Mouse (Mus musculus) hindbrain, embryonic 14.5 days (tissue): ENCODE measurements at regions not wholly inside any gene's neighbourhood (a gene's known extent, or its start where the extent isn't known, plus 50 kb on each side); places are given as distances from the start of the nearest gene placed in this dataset.

Source experiments
- ATAC-seq: fragments of 200-750 bp; cut with Nextera tagmentation; 2 replicates; pipeline ENCODE4 v1.8.0; 2017; ENCODE audit warnings: moderate number of reproducible peaks, mild to moderate bottlenecking, moderate TSS enrichment, moderate library complexity; ENCODE audit not compliant: low FRiP score
- DNase-seq: peaks from one replicate; pipeline ENCODE4 v3.0.0-alpha.2; 2015; ENCODE audit warnings: low spot score
- H3K27ac ChIP-seq: fragments of 300-500 bp; sonication (generic); 2 replicates; pipeline ENCODE4 v1.5.1; 2014; ENCODE audit warnings: mild to moderate bottlenecking, moderate library complexity
- H3K27me3 ChIP-seq: fragments of 300-500 bp; sonication (generic); 2 replicates; pipeline ENCODE4 v1.6.1; 2014; ENCODE audit warnings: mild to moderate bottlenecking, low read length, mixed read lengths; ENCODE audit not compliant: control insufficient read depth, insufficient read depth
- H3K36me3 ChIP-seq: fragments of 300-500 bp; sonication (generic); replicated peaks from 2 replicates; pipeline ENCODE4 v1.6.1; 2014; ENCODE audit not compliant: control insufficient read depth, insufficient read depth
- H3K4me1 ChIP-seq: fragments of 300-500 bp; sonication (generic); replicated peaks from 2 replicates; pipeline ENCODE4 v1.6.1; 2014; ENCODE audit warnings: antibody characterized with exemption, low read length, mixed read lengths; ENCODE audit not compliant: control insufficient read depth, insufficient read depth
- H3K4me2 ChIP-seq: fragments of 300-500 bp; sonication (generic); replicated peaks from 2 replicates; pipeline ENCODE4 v1.6.1; 2014; ENCODE audit warnings: mild to moderate bottlenecking, moderate library complexity
- H3K4me3 ChIP-seq: fragments of 300-500 bp; sonication (generic); replicated peaks from 2 replicates; pipeline ENCODE4 v1.5.1; 2014; ENCODE audit warnings: mild to moderate bottlenecking, low read length
- H3K9ac ChIP-seq: fragments of 300-500 bp; sonication (generic); 2 replicates; pipeline ENCODE4 v1.6.1; 2014
- H3K9me3 ChIP-seq: fragments of 300-500 bp; sonication (generic); 2 replicates; pipeline ENCODE4 v1.6.1; 2016; ENCODE audit warnings: low read length; ENCODE audit not compliant: control insufficient read depth
- WGBS: fragments of 180-500 bp; shearing (Covaris S2); extraction: QIAGEN DNeasy Blood & Tissue Kit; methylation state at CpG from one replicate; pipeline ENCODE4 v1.1.7; 2014; 5-methylcytosine and 5-hydroxymethylcytosine counted together

DNA sequence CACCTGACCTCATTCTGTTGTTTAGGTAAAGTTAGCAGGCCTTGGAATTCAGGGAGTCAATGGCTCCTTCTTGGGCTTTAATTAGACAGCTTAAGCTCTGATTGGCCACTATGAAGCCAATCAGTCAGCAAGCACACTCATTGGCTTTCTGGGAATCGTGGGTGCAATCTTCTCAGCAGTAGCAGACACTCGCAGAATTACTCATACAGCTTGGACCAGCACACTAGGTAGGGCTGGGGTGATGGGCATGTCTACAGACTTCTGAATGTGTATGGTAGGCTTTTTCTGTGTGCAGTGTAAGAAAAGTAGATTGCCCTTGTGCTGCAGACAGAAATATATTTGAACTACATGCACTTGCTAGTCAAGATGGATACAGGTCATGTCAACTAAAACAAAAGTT, 143.4 kb downstream of the Foxb1 start:
- H3K4me2 ChIP-seq = no peak overlapping the region
- H3K36me3 ChIP-seq = no peaks in the 10 kb centered on the region
- H3K4me1 ChIP-seq = no peaks in the 10 kb centered on the region
- H3K27me3 ChIP-seq = no peaks in the 10 kb centered on the region
- H3K9ac ChIP-seq = no peak overlapping the region
- no peak overlapping the region for H3K4me3 ChIP-seq
- DNase-seq (no peak), ATAC-seq (no peak)
- H3K9me3 ChIP-seq = no peaks in the 10 kb centered on the region
- WGBS = 80% methylated on average over 2 of the region's 2 CpGs
- no peak overlapping the region for H3K27ac ChIP-seq

DNA sequence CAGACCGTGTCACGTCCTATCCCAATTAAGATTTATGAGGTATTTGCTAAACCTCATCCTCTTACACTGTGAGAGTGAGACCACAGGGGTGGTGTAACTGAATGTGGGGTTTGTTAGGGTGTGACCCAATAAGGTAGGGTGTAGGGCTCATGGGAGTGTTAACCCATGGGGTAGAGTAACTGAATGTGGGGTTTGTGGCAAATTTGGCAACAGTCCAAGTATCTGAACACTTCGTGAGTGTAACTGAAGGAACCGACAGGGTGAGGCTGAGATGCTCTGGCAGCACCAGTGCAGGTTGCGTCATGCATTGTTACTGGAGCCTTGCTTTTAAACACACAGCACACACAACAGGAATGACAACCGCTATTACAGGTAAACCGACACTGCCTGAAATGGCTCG, 144.1 kb downstream of the Anxa2 start:
- H3K36me3 ChIP-seq = no peaks in the 10 kb centered on the region
- no peaks in the 10 kb centered on the region for H3K9me3 ChIP-seq
- ATAC-seq = no peak
- 83% methylated on average over 8 of the region's 8 CpGs for WGBS
- no peak overlapping the region for H3K4me3 ChIP-seq
- DNase-seq = no peak
- H3K27ac ChIP-seq = no peak overlapping the region
- no peaks in the 10 kb centered on the region for H3K27me3 ChIP-seq
- no peak overlapping the region for H3K9ac ChIP-seq
- no peak overlapping the region for H3K4me2 ChIP-seq
- no peaks in the 10 kb centered on the region; the same call in 1 of the 2 replicates for H3K4me1 ChIP-seq

DNA sequence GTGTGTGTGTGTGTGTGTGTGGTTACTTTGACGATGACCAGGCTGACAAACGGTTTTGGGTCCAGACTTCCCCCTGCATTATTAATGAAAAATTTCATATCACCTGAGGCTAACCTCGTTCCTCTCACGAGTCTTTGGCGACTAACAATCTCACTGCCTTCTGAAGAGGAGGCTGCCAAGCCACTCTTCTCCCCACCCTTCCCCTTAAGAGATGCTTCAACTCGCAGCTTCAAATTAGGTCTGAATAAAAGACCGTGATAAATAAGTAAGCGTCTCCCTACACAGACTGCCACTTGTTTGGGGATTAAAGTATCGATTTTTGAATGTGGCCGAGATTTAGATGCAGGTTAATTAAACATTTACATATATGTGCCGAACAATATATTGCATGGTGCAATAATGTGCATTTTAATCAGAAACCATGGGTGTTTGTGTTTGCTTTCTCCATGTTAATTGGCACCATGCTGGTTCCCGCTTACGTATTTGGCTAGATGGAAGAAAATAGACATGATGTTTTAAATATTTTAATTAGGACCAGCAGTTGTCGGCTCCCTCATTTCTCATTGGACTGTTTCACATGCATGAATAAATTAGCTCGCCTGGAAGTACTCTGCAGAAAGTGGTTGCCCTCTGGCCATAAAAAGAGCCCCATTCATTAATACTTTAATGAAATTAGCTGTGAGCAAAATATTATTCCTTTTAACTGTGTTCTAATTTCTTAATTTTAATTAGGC, 139.1 kb downstream of the Anxa2 start:
- Histone ChIP-seq H3K4me3 (no peak overlapping the region), H3K27me3 (no peaks in the 10 kb centered on the region), H3K36me3 (no peaks in the 10 kb centered on the region), H3K9me3 (no peaks in the 10 kb centered on the region), H3K27ac (no peak overlapping the region), H3K4me1 (peaks cover 4% of the 10 kb centered on the region; the same call in 1 of the 2 replicates), H3K9ac (no peak overlapping the region), H3K4me2 (peak overlapping the region; percentile 19; the same call in 1 of the 2 replicates)
- WGBS = 47% methylated on average over 15 of the region's 15 CpGs
- DNase-seq = peak; percentile 53
- peak; percentile 53; the same call in 1 of the 2 replicates for ATAC-seq

DNA sequence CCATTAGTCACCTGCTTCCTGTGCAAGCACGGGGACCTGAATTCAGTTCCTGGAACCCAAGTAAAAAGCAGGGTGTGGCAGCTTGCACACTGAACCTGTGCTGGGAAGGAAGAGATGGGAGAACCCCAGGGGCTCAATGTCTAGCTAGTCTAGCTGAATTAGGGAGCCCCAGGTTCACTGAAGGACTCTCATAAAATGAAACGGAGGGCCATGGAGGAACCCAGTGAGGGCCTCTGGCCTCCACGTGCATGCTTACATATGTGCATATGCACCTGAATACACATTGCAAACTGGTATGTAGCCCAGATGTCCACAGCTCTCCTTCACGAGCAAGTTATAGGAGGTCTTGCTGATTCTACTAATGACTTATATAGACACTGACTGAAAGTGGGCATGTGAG, 135.4 kb downstream of the Anxa2 start:
- no peak overlapping the region for H3K9ac ChIP-seq
- H3K27ac ChIP-seq = no peak overlapping the region
- DNase-seq (no peak), ATAC-seq (no peak)
- no peak overlapping the region for H3K4me2 ChIP-seq
- 85% methylated on average over 4 of the region's 4 CpGs for WGBS
- no peak overlapping the region for H3K4me3 ChIP-seq
- no peaks in the 10 kb centered on the region for H3K9me3 ChIP-seq
- no peaks in the 10 kb centered on the region for H3K36me3 ChIP-seq
- no peaks in the 10 kb centered on the region for H3K27me3 ChIP-seq
- H3K4me1 ChIP-seq = peaks cover 4% of the 10 kb centered on the region; the same call in 1 of the 2 replicates

DNA sequence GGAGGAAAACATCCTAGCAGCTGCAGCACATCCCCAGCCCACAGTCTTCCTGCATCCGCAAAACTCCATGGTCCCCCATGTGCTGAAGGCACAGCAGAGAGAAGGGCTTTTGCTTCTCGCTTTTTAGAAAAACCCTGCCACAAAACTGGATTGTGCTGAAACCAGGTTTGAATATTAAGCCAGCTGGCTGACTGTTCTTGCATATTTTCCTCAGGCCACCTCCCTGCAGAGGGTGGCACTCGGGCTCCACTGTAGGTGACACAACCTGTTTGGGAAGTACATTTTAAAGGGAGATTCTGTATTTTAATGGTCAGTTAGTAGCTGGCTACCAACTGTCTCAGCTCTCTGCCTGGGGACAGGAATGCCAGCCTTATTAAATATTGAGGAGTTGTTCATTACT, 133.7 kb downstream of the Anxa2 start:
- Histone ChIP-seq H3K27me3 (no peaks in the 10 kb centered on the region), H3K9ac (no peak overlapping the region), H3K4me3 (no peak overlapping the region), H3K27ac (0 out of 2 replicates have a peak overlapping the region, but pooled peaks have one; percentile 14), H3K4me1 (0 out of 2 replicates have a peak, but pooled peaks cover 4% of the 10 kb centered on the region), H3K4me2 (no peak overlapping the region), H3K36me3 (no peaks in the 10 kb centered on the region), H3K9me3 (no peaks in the 10 kb centered on the region)
- ATAC-seq (no peak), DNase-seq (no peak)
- 74% methylated on average over 3 of the region's 3 CpGs for WGBS

DNA sequence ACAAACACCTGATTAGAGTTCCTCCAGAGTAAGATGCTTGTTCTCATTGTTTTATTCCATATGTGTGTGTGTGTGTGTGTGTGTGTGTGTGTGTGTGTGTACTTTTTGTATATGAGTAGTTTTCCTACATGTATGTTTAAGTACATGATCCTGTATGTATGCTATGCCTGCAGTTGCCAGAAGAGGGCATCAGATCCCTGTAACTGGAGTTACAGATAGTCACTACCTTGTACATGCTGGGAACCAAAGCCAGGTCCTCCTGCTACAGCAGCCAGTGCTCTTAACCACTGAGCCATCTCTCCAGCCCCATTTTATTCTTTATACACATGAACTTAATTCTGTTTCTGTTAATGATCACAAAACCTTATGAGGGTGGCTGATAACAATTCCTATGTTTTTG, 127.8 kb downstream of the Anxa2 start:
- Histone ChIP-seq H3K9ac (no peak overlapping the region), H3K27me3 (no peaks in the 10 kb centered on the region), H3K36me3 (no peaks in the 10 kb centered on the region), H3K4me1 (no peaks in the 10 kb centered on the region), H3K4me3 (no peak overlapping the region), H3K27ac (no peak overlapping the region), H3K4me2 (no peak overlapping the region), H3K9me3 (no peaks in the 10 kb centered on the region)
- DNase-seq (no peak), ATAC-seq (no peak)

DNA sequence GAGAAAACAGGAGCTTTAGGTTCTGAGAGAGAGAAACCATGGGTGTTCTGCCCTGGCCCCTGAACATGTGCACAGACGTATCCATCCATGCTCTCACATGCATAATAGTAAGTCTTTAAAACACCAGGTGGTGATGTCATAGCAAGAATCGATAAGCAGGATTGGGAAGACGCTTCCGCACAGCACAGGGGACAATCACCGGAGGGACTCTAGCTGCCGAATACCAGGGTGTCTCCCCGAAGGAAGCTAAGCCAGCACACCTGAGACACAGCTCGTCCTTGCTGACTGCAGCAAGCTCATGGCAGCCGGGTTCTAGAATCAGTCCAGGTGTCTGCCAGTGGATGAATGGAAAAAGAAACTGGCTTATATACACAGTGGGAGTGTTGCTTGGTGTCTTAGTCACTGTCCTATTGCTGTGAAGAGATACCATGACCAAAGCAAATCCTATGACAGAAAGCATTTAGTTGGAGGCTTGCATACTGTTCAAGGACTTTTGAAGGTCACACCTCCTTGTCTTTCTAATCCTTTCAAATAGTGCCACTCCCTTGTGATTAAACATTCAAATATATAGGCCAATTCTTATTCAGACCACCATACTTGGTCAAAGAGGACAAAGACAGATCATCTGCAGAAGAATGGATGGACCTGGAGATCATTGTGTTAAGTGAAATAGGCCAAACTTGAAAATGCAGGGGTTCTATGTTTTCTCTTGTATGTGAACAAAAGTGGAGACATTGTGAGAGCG, 124.4 kb downstream of the Anxa2 start:
- ATAC-seq (no peak), DNase-seq (no peak)
- Histone ChIP-seq H3K4me1 (no peaks in the 10 kb centered on the region), H3K27me3 (no peaks in the 10 kb centered on the region), H3K4me3 (no peak overlapping the region), H3K27ac (no peak overlapping the region), H3K36me3 (no peaks in the 10 kb centered on the region), H3K9me3 (no peaks in the 10 kb centered on the region), H3K9ac (no peak overlapping the region), H3K4me2 (no peak overlapping the region)
- 95% methylated on average over 10 of the region's 10 CpGs for WGBS

DNA sequence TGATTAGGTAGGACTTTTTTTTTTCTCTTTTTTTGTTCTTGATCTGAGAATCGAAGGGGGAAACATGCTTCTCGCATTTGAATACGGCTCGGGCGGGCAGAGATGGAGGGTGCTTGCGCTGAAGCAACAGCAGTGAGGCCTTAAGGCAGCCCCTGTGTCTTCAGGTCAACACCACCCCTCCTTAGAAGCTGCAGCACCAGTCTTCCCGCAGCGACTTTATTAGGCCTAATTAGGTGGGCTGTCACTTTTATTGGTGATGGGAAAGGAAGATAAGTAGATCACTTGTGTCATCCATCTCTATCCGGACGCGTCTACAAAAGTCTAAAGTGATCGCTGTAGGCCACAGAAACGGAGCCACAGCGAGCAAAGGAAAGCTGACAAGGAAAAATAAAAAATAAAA, 122.0 kb downstream of the Anxa2 start:
- ATAC-seq (no peak), DNase-seq (no peak)
- no peaks in the 10 kb centered on the region for H3K9me3 ChIP-seq
- no peak overlapping the region for H3K4me3 ChIP-seq
- no peak overlapping the region for H3K4me2 ChIP-seq
- no peaks in the 10 kb centered on the region for H3K36me3 ChIP-seq
- H3K27me3 ChIP-seq = no peaks in the 10 kb centered on the region
- no peaks in the 10 kb centered on the region for H3K4me1 ChIP-seq
- no peak overlapping the region for H3K27ac ChIP-seq
- WGBS = 46% methylated on average over 14 of the region's 14 CpGs
- H3K9ac ChIP-seq = no peak overlapping the region

DNA sequence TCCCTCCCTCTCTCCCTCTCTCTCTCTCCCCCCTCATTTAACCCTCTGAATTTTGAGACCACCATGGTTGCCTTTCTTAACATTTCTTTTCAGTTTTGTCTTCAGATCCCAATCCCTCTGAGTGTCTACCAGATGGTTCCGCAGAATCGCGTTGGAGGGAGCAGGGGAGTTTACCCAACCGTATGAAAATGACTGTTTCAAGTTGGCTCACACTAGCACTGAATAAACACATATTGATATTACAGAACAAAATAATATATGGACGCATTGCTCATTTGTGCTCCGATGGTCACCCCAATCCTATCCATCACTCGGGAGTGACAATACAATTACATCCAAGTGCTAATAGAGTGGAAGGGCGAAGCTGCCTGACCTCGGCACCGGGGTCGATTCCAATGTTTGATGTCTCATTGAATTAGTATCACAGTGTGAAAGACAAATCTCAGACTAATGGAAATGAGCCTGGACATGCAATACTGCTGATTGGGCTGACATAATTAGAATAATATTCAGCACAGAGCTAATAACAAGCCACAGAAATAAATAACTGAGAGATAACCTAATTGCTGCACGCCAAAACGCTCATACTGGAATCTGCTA, 115.3 kb downstream of the Anxa2 start:
- 40% methylated on average over 13 of the region's 13 CpGs for WGBS
- Histone ChIP-seq H3K36me3 (no peaks in the 10 kb centered on the region), H3K4me1 (no peaks in the 10 kb centered on the region), H3K4me2 (no peak overlapping the region), H3K9ac (no peak overlapping the region), H3K9me3 (no peaks in the 10 kb centered on the region), H3K4me3 (no peak overlapping the region), H3K27ac (no peak overlapping the region), H3K27me3 (no peaks in the 10 kb centered on the region)
- no peak for ATAC-seq
- DNase-seq = no peak
